Mouse (Mus musculus): ENCODE measurements at regions not wholly inside any gene's neighbourhood (a gene's known extent, or its start where the extent isn't known, plus 50 kb on each side); places are given as distances from the start of the nearest gene placed in this dataset.

DNA sequence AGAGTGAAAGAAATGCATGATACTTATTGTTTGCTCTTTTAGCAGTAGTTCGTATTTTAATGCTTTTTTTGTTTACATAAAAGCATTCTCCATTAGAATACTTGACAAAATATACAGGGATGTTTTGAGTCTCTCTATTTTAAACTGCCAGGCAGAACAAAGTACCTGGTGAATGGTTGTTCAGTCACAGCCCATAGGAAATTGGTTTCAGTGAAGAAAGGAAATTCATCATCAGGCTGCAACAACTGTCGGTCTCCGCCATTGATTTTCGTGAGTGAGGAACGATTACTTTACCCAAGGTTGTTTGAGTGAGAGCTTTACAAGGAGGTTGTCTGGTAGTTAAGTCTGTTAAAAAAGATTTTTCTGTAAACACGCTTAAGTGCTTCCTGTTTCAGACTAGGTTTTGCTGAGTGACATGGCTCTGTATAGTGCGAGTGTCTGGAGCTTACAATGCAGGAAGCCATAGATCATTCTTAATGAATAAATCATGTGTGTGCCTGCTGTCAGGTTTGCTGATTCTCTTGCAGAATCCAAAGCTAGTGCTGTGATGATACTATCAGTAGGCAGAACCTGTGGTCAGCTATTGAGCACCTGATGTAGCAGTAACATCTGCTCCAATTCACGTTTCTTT, 221.8 kb downstream of the Trim52 start:
- intact Hi-C loops (cut with DNase I), result no loop called here
- no peak for DNase-seq (ENCODE audit: extremely low spot score in 1 of 2, low spot score in 2 of 2)

- DNase-seq (ENCODE audit: extremely low spot score in 1 of 2, low spot score in 2 of 2), result no peak
- intact Hi-C loops (cut with DNase I), result no loop called here
Observed at GRCm38 (mm10) chr14:106364767-106365623, 259.0 kb downstream of the Trim52 start.

GRCm38 (mm10) chr14:106365624-106366118, 259.7 kb downstream of the Trim52 start:
- intact Hi-C loops (cut with DNase I), result no loop called here
- no peak for DNase-seq (ENCODE audit: extremely low spot score in 1 of 2, low spot score in 2 of 2)

DNA sequence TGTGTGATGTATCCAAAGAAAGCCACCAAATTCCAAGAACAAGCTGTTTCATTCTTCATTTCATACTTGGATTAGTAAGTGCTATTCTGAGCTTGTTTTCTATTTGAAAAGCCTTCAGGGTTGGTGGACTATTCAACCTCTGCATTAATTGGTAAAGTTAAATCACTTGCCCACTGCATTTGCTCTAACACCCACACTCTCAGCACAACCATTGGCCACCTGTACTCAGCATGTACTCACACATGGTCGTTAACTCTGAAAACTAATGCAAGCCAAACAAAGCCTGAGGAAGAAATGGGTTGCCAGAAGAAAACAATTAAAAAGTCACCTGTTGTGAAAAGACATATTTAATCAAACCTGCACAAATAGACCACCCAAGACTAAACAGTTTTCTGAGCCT, 267.5 kb downstream of the Trim52 start:
- DNase-seq (ENCODE audit: extremely low spot score in 1 of 2, low spot score in 2 of 2), result no peak
- intact Hi-C loops (cut with DNase I), result no loop called here

GRCm38 (mm10) chr14:106379645-106380044, 273.6 kb downstream of the Trim52 start:
- DNase-seq (ENCODE audit: extremely low spot score in 1 of 2, low spot score in 2 of 2), result no peak
- intact Hi-C loops (cut with DNase I), result no loop called here

- intact Hi-C loops (cut with DNase I), result no loop called here
- no peak for DNase-seq (ENCODE audit: extremely low spot score in 1 of 2, low spot score in 2 of 2)
Observed at GRCm38 (mm10) chr14:106387671-106388070, 281.7 kb downstream of the Trim52 start.

GRCm38 (mm10) chr14:106390546-106390945, 284.5 kb downstream of the Trim52 start:
- intact Hi-C loops (cut with DNase I), result no loop called here
- DNase-seq (ENCODE audit: extremely low spot score in 1 of 2, low spot score in 2 of 2), result no peak

DNA sequence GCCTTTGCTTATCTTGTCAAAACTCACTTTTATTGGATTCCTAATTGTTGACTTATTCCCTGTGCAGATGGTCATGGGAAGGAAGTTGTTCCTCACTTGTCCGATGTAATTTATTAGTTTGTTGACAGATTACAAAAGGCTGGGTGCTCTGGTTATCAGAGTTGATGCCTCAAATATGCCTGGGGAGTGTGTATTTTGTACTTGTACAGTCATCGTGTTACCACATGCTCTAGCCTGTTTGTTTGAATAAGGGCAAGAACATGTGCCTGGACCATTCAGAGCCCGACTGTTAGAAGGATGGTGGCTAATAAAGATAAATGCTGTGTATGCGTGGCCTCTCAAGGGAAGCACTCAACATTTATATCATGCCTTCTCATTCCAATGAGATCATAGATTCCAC, 288.0 kb downstream of the Trim52 start:
- no peak for DNase-seq (ENCODE audit: extremely low spot score in 1 of 2, low spot score in 2 of 2)
- intact Hi-C loops (cut with DNase I), result no loop called here

DNA sequence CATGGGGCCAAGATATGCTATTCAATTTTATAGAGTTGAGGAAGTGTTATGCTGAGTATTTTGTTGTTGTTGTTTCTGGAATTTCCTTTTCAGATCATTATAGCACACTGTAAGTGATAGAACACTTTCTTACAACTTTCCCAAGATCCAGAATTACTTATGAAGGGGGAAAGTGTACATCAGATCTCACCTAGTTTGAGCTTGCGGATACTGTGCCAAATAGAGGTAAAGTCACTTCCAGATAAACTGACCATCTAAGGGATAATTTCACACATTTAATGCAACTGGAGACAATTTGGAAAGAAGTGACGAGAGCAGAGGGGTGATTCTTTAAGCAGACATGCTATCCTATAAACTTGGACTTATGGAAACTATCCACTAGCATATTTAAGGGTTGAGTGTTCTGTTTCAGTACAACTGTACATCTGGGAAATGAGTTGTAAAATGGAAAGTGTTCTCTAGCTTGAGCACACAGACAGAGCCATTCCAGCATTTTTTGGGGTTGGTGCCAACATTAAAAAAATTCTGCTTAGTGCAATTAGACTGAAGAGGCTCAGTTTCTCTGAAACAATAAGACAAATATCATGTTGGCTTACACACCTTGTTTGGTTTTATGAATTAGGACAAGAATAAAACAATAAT, 307.0 kb downstream of the Trim52 start:
- intact Hi-C loops (cut with DNase I), result no loop called here
- no peak for DNase-seq (ENCODE audit: extremely low spot score in 1 of 2, low spot score in 2 of 2)

DNA sequence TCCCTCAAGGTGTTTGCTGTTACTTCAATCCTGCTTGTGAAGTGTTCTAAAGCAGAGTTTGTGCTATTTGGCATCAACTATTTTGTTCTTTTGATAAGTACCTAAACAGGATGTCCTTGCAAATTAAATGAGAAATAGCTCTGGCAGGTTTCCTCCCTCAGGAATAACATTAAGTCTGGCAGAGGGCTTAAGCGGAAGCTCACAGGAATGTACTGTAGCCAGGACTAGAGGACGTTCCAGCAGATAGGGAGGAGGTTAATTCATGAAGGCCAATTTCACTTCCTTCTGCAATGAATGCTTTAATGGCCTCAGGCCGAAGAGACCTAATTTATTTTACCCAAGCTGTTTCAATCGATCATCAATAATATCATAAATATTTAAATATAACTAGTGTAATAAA, 318.7 kb downstream of the Trim52 start:
- no peak for DNase-seq (ENCODE audit: extremely low spot score in 1 of 2, low spot score in 2 of 2)
- intact Hi-C loops (cut with DNase I), result no loop called here

DNA sequence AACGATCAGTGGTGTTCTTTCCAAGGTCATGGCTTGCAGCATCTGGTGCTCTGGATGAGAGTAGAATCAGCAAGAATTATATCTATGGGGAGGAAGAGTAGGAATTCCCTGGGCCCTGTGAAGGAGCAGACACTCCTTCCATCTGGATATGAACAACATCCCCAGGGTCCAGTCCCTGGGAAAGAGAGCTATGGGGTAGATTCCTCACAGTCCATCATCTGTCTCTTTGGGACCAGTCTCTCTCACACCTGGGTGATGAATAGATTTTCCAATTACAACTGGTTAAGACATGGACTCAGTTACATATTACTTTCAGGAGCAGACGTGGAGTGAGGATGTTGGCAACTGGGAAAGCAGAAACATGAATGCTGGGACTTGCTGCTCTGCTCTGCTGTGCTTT, 322.6 kb downstream of the Trim52 start:
- no peak for DNase-seq (ENCODE audit: extremely low spot score in 1 of 2, low spot score in 2 of 2)
- intact Hi-C loops (cut with DNase I), result no loop called here

DNA sequence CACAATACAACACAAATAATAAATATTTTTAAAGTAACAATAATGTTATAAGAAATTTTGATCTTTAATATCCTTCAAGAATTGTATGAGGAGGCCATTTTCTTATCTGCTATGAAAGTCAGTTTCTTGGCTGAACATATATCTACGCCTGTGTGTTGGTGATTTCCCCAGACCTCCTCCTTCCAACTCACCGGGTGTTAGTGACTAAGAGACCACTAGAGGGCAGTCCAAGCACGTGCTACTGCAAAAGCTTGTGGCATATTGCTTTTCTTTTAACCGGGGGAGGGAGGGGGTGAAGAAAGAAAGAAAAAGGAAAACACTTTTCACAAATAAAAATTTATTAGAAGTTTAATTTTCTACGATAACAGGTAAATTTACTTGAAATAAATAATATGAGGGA, 333.3 kb downstream of the Trim52 start:
- peak; percentile 68 to 73 for DNase-seq (ENCODE audit: extremely low spot score in 1 of 2, low spot score in 2 of 2)
- intact Hi-C loops (cut with DNase I), result loop anchor here (2.0 kb wide), 1 partner anchor 62 kb away; no protein-coding TSS in a partner anchor

GRCm38 (mm10) chr14:106489074-106489473, 383.1 kb downstream of the Trim52 start:
- DNase-seq (ENCODE audit: extremely low spot score in 1 of 2, low spot score in 2 of 2), result no peak
- intact Hi-C loops (cut with DNase I), result no loop called here

GRCm38 (mm10) chr14:106491389-106491788, 385.4 kb downstream of the Trim52 start:
- intact Hi-C loops (cut with DNase I), result no loop called here

GRCm38 (mm10) chr14:106500344-106501135, 394.5 kb downstream of the Trim52 start:
- intact Hi-C loops (cut with DNase I), result loop anchor here (2.0 to 10.0 kb wide), 3 partner anchors 62 to 1186 kb away; partner anchors contain the start of gene Spry2
- peak in 1 of 2 experiments; percentile 49 for DNase-seq (ENCODE audit: extremely low spot score in 1 of 2, low spot score in 2 of 2)

More at GRCm38 (mm10) chr14:106491389-106491788, 385.4 kb downstream of the Trim52 start:
- no peak for DNase-seq (ENCODE audit: extremely low spot score in 1 of 2, low spot score in 2 of 2)

- DNase-seq (ENCODE audit: extremely low spot score in 1 of 2, low spot score in 2 of 2), result peak in 1 of 2 experiments; percentile 39
- intact Hi-C loops (cut with DNase I), result loop anchor here (10.0 kb wide), 2 partner anchors 612 to 1192 kb away; partner anchors contain the start of gene Spry2
Observed at GRCm38 (mm10) chr14:106506921-106507320, 400.9 kb downstream of the Trim52 start.

DNA sequence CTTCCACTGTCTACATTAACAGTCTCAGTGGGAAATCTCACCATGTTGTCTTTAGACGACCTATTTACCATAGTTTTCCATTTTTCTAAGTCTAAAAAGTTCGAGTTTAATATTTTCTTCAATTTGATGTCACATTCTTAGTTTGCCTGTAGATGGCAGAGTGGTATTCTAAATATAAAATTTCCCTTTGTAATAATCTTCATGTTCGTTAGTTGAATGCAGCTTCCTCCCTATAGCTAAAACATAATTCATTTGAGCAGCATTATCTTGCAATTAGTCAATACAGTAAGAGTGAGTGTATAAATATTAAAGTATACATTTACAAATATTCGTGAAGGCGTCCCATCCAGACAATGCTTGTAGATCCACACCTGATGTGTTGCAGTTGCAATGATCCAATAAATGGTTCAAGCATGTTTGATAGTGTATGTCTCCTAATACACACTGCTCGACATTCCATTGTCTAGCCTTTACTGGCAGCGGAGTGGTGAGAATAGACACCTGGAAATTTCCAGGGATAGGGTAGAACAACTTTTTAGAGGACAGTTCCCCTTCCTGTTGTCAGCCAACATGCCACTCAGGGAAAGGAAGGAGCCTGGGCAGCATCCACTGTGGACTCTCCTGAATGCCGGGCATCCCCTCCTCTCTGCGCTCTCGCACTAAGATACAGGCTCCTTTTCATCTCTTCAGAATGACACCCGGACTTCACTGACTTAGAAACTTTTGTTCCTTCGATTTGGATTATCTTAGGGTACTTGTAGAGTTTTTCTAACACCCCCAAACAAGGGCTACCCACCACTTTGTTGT, 412.8 kb downstream of the Trim52 start:
- DNase-seq (ENCODE audit: extremely low spot score in 1 of 2, low spot score in 2 of 2), result no peak
- intact Hi-C loops (cut with DNase I), result no loop called here

DNA sequence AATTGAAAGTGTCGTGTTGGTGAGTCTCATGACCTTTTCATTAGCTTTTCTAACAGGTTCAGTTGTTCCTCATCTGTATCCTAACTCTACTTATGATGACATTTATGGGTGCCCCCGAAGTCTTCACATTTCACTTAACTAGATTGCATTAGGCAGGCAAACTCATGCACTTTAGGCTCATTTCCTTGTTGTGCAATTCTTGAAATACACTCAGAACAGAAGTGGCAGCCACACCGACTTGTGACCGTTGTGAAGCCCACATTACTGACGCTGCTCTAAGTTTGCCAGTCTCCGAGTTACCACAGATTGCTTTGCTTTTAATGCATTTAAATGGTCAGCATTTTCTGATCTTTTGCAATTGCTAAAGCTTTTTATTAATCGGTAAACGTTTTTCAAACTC, 414.8 kb downstream of the Trim52 start:
- DNase-seq (ENCODE audit: extremely low spot score in 1 of 2, low spot score in 2 of 2), result no peak
- intact Hi-C loops (cut with DNase I), result no loop called here
